Mouse (Mus musculus): ENCODE measurements around the gene Rnase13.

DNA sequence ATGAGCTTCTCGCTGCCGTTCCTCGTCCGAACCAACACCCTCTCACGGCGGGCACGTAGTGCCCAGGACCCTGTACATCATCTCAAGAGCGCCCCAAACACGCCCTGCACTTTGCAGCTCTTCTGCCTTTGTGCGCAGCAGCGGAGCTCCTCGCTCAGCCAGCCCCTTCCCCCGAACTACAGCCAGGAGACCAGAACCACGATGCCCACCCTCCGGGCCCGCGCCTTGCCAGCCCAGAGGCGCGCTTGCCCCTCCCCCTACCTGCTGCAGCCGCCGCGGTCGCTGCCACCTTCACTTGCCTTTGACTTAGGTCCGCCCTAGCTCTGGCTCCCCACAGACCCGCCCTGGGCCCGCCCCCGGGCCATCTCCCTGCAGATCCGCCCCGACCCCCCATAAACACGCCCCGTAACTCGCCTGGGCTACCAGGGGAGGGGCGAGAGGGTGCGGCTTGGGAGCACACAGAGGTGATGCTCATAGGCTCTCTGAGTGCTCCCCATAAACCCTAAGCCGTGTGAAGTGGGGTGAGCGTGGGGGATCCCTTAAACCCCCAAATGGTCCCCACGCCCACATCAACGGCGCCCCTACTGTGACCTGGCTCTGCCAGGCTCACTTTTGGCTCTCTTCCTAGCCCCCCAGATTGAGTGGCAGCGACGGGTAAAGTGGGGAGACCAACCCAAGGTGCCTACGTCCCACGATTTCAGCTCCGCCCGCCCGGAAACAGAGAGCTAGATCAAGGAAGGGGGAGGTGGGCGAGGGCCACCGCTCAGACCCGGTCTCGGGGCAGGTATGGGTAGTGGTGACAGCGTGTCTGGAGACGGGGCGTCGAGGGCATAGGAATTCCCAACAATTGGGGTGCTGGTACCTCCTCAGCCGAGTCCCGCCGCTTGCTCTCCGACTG, 9.3 kb downstream of the Rnase13 start:
- TF ChIP-seq CTCF (IDR thresholded peaks at IDR 0.05; ENCODE audit: extremely low read depth, insufficient read depth, insufficient read length, insufficient replicate concordance) (no peak), POLR2A (IDR thresholded peaks at IDR 0.05; ENCODE audit: low read depth, low read length) (0 out of 2 replicates have a peak, but pooled peaks have one; percentile 9)
